In the genomic region with DNA sequence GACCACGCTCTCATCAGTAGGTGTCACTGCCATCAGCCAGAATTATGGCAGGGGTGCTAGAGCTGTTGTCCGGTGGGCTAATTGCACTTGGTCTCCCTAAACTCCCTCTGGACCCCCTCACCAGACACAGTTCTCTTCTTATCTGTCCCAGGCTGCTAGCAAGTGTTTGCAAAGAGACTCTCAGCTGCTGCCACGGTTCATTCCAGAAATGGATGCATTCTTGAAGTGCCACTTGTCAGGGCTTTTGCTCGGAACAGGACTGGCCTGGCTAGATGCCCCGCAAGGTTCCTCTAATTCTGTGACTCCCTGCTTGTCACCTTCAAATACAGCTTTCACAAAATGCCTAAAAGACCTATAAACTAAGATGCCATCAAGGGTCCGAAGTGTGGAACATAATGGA, we compare ENCODE assay signal across 17 mouse cellular contexts.
DNase-seq lines count a peak whose midpoint lies in the region; ATAC-seq and TF ChIP-seq lines count a peak whose summit lies in the region.
"Had no signal": no experiment of that assay in that cellular context is flagged by ENCODE, and none has a peak within 500 bp of the region (broad histone marks: within the 10 kb centered on the region; RNA-seq: fewer than 3 reads in every experiment).

No protein-coding gene starts in this region.

- H3K9ac ChIP-seq in heart, embryonic 12.5 days: no peak overlapping the region; the same call in 1 of the 2 replicates
- no peak overlapping the region for H3K9ac ChIP-seq in embryonic facial prominence, embryonic 12.5 days
- no peak overlapping the region for H3K9ac ChIP-seq in limb, embryonic 14.5 days (ENCODE audit: low read depth, low read length, severe bottlenecking)
- no peak overlapping the region for H3K9ac ChIP-seq in kidney, embryonic 16.5 days (replicated peaks; ENCODE audit: low read length)
- H3K9ac ChIP-seq: lung, embryonic 15.5 days had no signal

- 20% methylated on average over 6 of the region's 6 CpGs for WGBS in heart, embryonic 12.5 days
- 70% methylated on average over 6 of the region's 6 CpGs for WGBS in embryonic facial prominence, embryonic 12.5 days
- WGBS in limb, embryonic 14.5 days: 60% methylated on average over 6 of the region's 6 CpGs
- 64% methylated on average over 6 of the region's 6 CpGs for WGBS in kidney, embryonic 16.5 days

- peak; percentile 16; the same call in 1 of the 2 replicates for ATAC-seq in heart, embryonic 12.5 days (ENCODE audit: insufficient number of reproducible peaks, low FRiP score)
- ATAC-seq in embryonic facial prominence, embryonic 12.5 days (ENCODE audit: insufficient number of reproducible peaks, insufficient read depth, low FRiP score, low TSS enrichment): no peak
- ATAC-seq in limb, embryonic 14.5 days (ENCODE audit: low FRiP score, low read depth): no peak
- no peak for ATAC-seq in cerebellum, adult (ENCODE audit: insufficient number of reproducible peaks, low FRiP score, low TSS enrichment)
- ATAC-seq in kidney, embryonic 16.5 days (ENCODE audit: low FRiP score, low TSS enrichment): no peak

- H3K9me3 ChIP-seq in heart, embryonic 12.5 days (replicated peaks): no peaks in the 10 kb centered on the region
- no peaks in the 10 kb centered on the region for H3K9me3 ChIP-seq in embryonic facial prominence, embryonic 12.5 days
- H3K9me3 ChIP-seq in limb, embryonic 14.5 days (ENCODE audit: control insufficient read depth, low read length): no peaks in the 10 kb centered on the region
- H3K9me3 ChIP-seq in kidney, embryonic 16.5 days (ENCODE audit: low read length): no peaks in the 10 kb centered on the region
- H3K9me3 ChIP-seq: lung, embryonic 15.5 days had no signal

- DNase-seq in heart, adult 18-20 months: no peak
- no peak for DNase-seq in limb, embryonic 14.5 days (ENCODE audit: low spot score)
- peak; percentile 37 for DNase-seq in lung, postnatal 36 days
- no peak for DNase-seq in spleen, adult 18-20 months
- DNase-seq: adrenal gland, postnatal 36 days; B cell, adult 2 months; heart, postnatal 14 days; kidney, adult 11 months; kidney, postnatal 4 days had no signal

- H3K27ac ChIP-seq in heart, embryonic 12.5 days (ENCODE audit: poor library complexity, severe bottlenecking): peak overlapping the region; percentile 80
- peak overlapping the region; percentile 9; the same call in 1 of the 2 replicates for H3K27ac ChIP-seq in embryonic facial prominence, embryonic 12.5 days
- H3K27ac ChIP-seq in limb, embryonic 14.5 days (replicated peaks; ENCODE audit: low read depth, low read length): 0 out of 2 replicates have a peak overlapping the region, but pooled peaks have one; percentile 9
- no peak overlapping the region for H3K27ac ChIP-seq in kidney, embryonic 16.5 days (ENCODE audit: low read length)
- H3K27ac ChIP-seq: lung, embryonic 15.5 days had no signal

- H3K36me3 ChIP-seq in heart, embryonic 12.5 days: no peaks in the 10 kb centered on the region
- no peaks in the 10 kb centered on the region for H3K36me3 ChIP-seq in embryonic facial prominence, embryonic 12.5 days
- H3K36me3 ChIP-seq in limb, embryonic 14.5 days (ENCODE audit: control insufficient read depth, insufficient read depth, low read length): no peaks in the 10 kb centered on the region
- no peaks in the 10 kb centered on the region for H3K36me3 ChIP-seq in kidney, embryonic 16.5 days (ENCODE audit: insufficient read depth, low read length)
- H3K36me3 ChIP-seq: lung, embryonic 15.5 days had no signal

- H3K27me3 ChIP-seq in heart, embryonic 12.5 days (replicated peaks): no peaks in the 10 kb centered on the region
- H3K27me3 ChIP-seq in embryonic facial prominence, embryonic 12.5 days: no peaks in the 10 kb centered on the region
- H3K27me3 ChIP-seq in limb, embryonic 14.5 days (ENCODE audit: control insufficient read depth, insufficient read depth, low read length): no peaks in the 10 kb centered on the region
- H3K27me3 ChIP-seq in kidney, embryonic 16.5 days (ENCODE audit: insufficient read depth, low read length): no peaks in the 10 kb centered on the region; the same call in 1 of the 2 replicates
- H3K27me3 ChIP-seq: lung, embryonic 15.5 days had no signal

- peak overlapping the region; percentile 39; the same call in 1 of the 2 replicates for H3K4me2 ChIP-seq in heart, embryonic 12.5 days
- H3K4me2 ChIP-seq in embryonic facial prominence, embryonic 12.5 days (replicated peaks): no peak overlapping the region
- H3K4me2 ChIP-seq in limb, embryonic 14.5 days (replicated peaks; ENCODE audit: low read depth, low read length, severe bottlenecking): no peak overlapping the region
- no peak overlapping the region for H3K4me2 ChIP-seq in kidney, embryonic 16.5 days (replicated peaks; ENCODE audit: low read depth, low read length)
- H3K4me2 ChIP-seq: lung, embryonic 15.5 days; midbrain, embryonic 11.5 days had no signal

- H3K4me1 ChIP-seq in heart, embryonic 12.5 days (replicated peaks): peaks cover 73% of the 10 kb centered on the region
- peaks cover 65% of the 10 kb centered on the region for H3K4me1 ChIP-seq in embryonic facial prominence, embryonic 12.5 days
- H3K4me1 ChIP-seq in limb, embryonic 14.5 days (ENCODE audit: control insufficient read depth, insufficient read depth, low read length): peaks cover 55% of the 10 kb centered on the region
- peaks cover 37% of the 10 kb centered on the region for H3K4me1 ChIP-seq in kidney, embryonic 16.5 days (ENCODE audit: insufficient read depth, low read length)

- TF ChIP-seq POLR2A in limb, embryonic 14.5 days (IDR thresholded peaks at IDR 0.05; ENCODE audit: borderline replicate concordance, extremely low read depth, insufficient read depth, insufficient read length): no peak

- H3K4me3 ChIP-seq in heart, embryonic 12.5 days: no peak overlapping the region
- no peak overlapping the region for H3K4me3 ChIP-seq in embryonic facial prominence, embryonic 12.5 days
- no peak overlapping the region for H3K4me3 ChIP-seq in limb, embryonic 14.5 days (replicated peaks; ENCODE audit: low read length)
- H3K4me3 ChIP-seq in kidney, embryonic 16.5 days (ENCODE audit: low read length): no peak overlapping the region
- H3K4me3 ChIP-seq: erythroblast, embryonic 14.5 days; lung, embryonic 15.5 days; myocyte had no signal
